Mouse (Mus musculus) kidney, postnatal 0 days (tissue): Measurements from ENCODE around the gene Rere. TPM values are rescaled to one million over a fixed set of nuclear protein-coding genes. Genes with fewer than 3 reads are reported as not detected.
"Not testable (repeated sequence)": the region's sequence is repeated elsewhere in the genome, so short reads cannot be mapped to it uniquely, and the experiment has no call there.

ENCODE experiments used
- ATAC-seq: fragments of 200-750 bp; cut with Nextera tagmentation; replicated peaks from 2 replicates; pipeline ENCODE4 v1.8.0; 2017; ENCODE audit warnings: low read depth, moderate number of reproducible peaks, moderate TSS enrichment, moderate library complexity; ENCODE audit not compliant: low FRiP score
- DNase-seq: peaks from one replicate; pipeline ENCODE4 v3.0.0-alpha.2; 2016; ENCODE audit warnings: low spot score
- H3K27ac ChIP-seq: fragments of 300-500 bp; sonication (generic); 2 replicates; pipeline ENCODE4 v1.5.1; 2014; ENCODE audit warnings: mild to moderate bottlenecking
- H3K27me3 ChIP-seq: fragments of 300-500 bp; sonication (generic); 2 replicates; pipeline ENCODE4 v1.6.1; 2014; ENCODE audit warnings: low read length, mixed read lengths; ENCODE audit not compliant: insufficient read depth
- H3K36me3 ChIP-seq: fragments of 300-500 bp; sonication (generic); 2 replicates; pipeline ENCODE4 v1.6.1; 2014; ENCODE audit warnings: low read length, mixed read lengths; ENCODE audit not compliant: insufficient read depth
- H3K4me1 ChIP-seq: fragments of 300-500 bp; sonication (generic); replicated peaks from 2 replicates; pipeline ENCODE4 v1.6.1; 2014; ENCODE audit warnings: antibody characterized with exemption, low read length, mixed read lengths; ENCODE audit not compliant: insufficient read depth
- H3K4me2 ChIP-seq: fragments of 300-500 bp; sonication (generic); 2 replicates; pipeline ENCODE4 v1.6.1; 2014; ENCODE audit warnings: mild to moderate bottlenecking, low read length, moderate library complexity, mixed read lengths
- H3K4me3 ChIP-seq: fragments of 300-500 bp; sonication (generic); replicated peaks from 2 replicates; pipeline ENCODE4 v1.5.1; 2014; ENCODE audit warnings: low read depth, low read length
- H3K9ac ChIP-seq: fragments of 300-500 bp; sonication (generic); 2 replicates; pipeline ENCODE4 v1.6.1; 2014; ENCODE audit warnings: low read depth, low read length
- H3K9me3 ChIP-seq: fragments of 300-500 bp; sonication (generic); replicated peaks from 2 replicates; pipeline ENCODE4 v1.6.1; 2016; ENCODE audit warnings: low read length, inconsistent platforms, mixed read lengths
- CTCF ChIP-seq: IDR thresholded peaks from 2 replicates; pipeline ENCODE4 v1.5.1; 2016; ENCODE audit warnings: antibody characterized with exemption, low read depth, mild to moderate bottlenecking, moderate library complexity
- WGBS: fragments of 180-500 bp; shearing (Covaris S2); extraction: QIAGEN DNeasy Blood & Tissue Kit; methylation state at CpG from one replicate; pipeline ENCODE4 v1.1.7; 2014; 5-methylcytosine and 5-hydroxymethylcytosine counted together
- polyA plus RNA-seq: library from polyadenylated mRNA; unstranded; fragments of >200 nt; fragmentation: Nextera tagmentation; extraction: Ambion mirVana; gene quantifications from 2 replicates; pipeline ENCODE4 v1.2.1, GENCODE M21; 2015

Gene Rere
- polyA plus RNA-seq, 1 experiment from 2014 or later = 29.8 TPM

DNA sequence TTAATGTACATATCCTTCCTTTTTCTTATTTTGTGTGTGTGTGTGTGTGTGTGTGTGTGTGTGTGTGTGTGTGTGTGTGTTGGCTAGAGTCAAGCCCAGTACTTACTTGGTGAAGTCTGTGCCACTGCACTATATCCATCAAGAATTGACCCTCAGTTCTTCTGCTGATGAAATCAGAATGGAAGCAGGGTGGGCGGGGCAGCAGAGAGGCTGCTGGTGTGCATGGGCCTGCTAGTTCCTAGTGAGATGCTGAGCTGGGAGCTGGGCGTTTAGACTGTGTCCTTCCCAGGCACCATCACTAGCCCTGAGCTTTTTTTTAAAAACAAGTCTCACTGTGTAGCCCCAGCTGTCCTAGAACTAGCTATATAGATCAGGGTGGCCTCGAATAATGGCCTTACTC, 313.6 kb downstream of the Rere start:
- no peak for TF ChIP-seq CTCF
- ATAC-seq (no peak), DNase-seq (no peak)
- H3K36me3 ChIP-seq = no peaks in the 10 kb centered on the region
- H3K4me2 ChIP-seq = no peak overlapping the region
- no peaks in the 10 kb centered on the region for H3K27me3 ChIP-seq
- H3K9ac ChIP-seq = no peak overlapping the region
- no peak overlapping the region for H3K27ac ChIP-seq
- no peaks in the 10 kb centered on the region for H3K9me3 ChIP-seq
- WGBS = 66% methylated on average over 3 of the region's 3 CpGs
- H3K4me3 ChIP-seq = no peak overlapping the region
- peaks cover 61% of the 10 kb centered on the region for H3K4me1 ChIP-seq

DNA sequence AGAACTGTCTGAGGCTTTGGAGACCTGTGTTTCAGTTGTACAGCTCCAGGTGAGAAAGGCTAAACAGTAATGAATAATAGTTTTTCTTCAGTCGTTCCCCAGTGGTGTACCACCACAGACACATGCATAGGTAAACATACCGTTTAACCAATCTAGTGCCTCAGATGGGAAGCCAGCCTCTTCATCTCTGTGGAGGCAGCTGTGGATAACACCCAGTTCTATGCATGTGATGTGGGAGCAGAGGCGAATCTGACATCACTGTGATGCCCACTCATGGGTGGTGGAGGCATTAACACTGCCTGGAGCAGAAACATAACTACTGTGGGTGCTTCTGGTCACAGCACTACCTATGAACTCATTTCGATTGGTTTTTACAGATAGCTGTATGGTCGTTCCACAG, 314.5 kb downstream of the Rere start:
- H3K36me3 ChIP-seq = no peaks in the 10 kb centered on the region
- H3K9me3 ChIP-seq = no peaks in the 10 kb centered on the region
- peaks cover 52% of the 10 kb centered on the region for H3K4me1 ChIP-seq
- H3K4me2 ChIP-seq = no peak overlapping the region
- WGBS = 69% methylated on average over 5 of the region's 5 CpGs
- no peaks in the 10 kb centered on the region for H3K27me3 ChIP-seq
- ATAC-seq (no peak), DNase-seq (no peak)
- no peak overlapping the region for H3K27ac ChIP-seq
- H3K9ac ChIP-seq = no peak overlapping the region
- no peak overlapping the region for H3K4me3 ChIP-seq
- no peak for TF ChIP-seq CTCF

DNA sequence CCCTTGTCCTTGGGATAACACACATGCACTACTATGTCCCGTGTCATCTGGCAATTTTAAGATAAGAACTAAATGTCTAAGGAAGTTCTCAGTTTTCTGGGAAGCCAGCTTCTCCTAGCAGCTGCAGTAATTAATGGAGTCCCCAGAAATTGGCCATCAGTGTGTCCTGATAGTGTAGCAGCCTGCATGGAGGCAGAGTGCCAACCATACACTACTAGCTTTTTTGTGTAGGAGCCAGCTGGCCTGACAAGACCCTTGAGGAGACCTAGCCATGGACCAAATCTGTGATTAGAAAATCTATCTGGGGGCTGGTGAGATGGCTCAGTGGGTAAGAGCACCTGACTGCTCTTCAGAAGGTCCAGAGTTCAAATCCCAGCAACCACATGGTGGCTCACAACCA, 317.2 kb downstream of the Rere start:
- WGBS = 40% methylated on average over 1 of the region's 1 CpGs
- ATAC-seq = no peak
- Histone ChIP-seq H3K4me2 (no peak overlapping the region), H3K4me1 (peaks cover 34% of the 10 kb centered on the region; the same call in 1 of the 2 replicates), H3K27me3 (no peaks in the 10 kb centered on the region), H3K36me3 (no peaks in the 10 kb centered on the region), H3K9ac (no peak overlapping the region), H3K27ac (0 out of 2 replicates have a peak overlapping the region, but pooled peaks have one; percentile 19), H3K9me3 (no peaks in the 10 kb centered on the region), H3K4me3 (no peak overlapping the region)
- no peak for DNase-seq
- TF ChIP-seq CTCF = no peak; the same call in 1 of the 2 replicates

DNA sequence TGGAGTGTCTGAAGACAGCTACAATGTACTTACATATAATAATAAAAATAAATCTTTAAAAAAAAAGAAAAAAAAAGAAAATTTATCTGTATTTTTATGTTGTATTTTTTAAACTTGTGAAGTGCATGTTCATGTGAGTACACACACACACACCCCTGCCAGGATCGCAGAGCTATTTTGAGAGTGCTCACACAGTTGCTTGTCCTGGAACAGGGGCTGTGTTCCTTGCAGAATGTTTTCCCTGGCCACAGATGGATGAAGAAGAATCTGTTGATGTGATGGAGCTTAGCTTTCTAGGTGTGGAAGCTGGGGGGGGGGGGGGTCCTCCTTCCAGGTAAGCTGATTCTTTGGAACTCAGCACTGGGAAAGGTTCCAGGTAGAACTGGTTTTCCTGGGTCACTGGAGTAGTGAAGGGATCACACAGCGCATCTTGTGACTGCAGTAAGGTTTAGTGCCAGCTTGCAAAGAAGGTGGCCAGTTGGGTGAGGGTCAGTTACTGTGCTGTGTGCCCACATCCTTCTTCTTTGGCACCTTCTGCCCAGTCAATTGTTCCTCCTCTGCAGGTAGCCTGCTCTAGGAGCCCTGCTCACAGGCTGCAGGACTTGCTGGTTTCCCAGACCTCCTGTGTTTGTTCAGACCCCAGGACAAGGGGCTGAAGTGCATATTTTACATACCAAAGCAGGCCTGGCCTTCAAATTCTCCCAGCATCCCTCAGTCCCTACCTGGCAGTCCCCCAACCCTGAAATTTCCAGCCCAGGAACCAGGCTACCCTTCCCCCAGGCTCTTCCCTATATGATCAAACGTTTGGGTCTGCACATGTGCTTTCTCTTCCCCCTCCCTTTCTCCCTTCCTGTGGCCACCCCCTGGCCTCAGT, 317.9 kb downstream of the Rere start:
- Histone ChIP-seq H3K9me3 (no peaks in the 10 kb centered on the region), H3K4me1 (peaks cover 30% of the 10 kb centered on the region; the same call in 1 of the 2 replicates), H3K36me3 (no peaks in the 10 kb centered on the region), H3K4me2 (no peak overlapping the region), H3K27me3 (no peaks in the 10 kb centered on the region), H3K27ac (peak overlapping the region; percentile 66), H3K4me3 (no peak overlapping the region), H3K9ac (no peak overlapping the region)
- 59% methylated on average over 3 of the region's 3 CpGs for WGBS
- no peak for TF ChIP-seq CTCF
- no peak; the same call in 1 of the 2 replicates for ATAC-seq
- no peak for DNase-seq

DNA sequence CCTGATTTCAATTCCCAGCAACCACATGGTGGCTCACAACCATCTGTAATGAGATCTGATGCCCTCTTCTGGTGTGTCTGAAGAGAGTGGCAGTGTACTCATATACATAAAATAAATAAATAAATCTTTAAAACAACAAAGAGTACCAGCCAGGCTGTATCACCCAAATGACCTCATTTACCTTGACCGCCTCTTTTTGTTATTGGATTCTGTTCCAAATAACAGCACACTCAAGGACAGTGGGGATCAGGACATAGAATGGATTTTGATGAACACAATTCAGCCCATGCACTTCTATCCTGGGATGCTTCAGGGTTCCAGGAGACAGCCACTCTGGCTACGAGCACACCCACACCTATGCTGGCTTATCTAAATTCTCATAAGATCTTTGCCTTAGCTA, 319.1 kb downstream of the Rere start:
- not testable (repeated sequence) for H3K4me3 ChIP-seq, H3K36me3 ChIP-seq, H3K4me2 ChIP-seq, ATAC-seq, H3K9ac ChIP-seq, H3K9me3 ChIP-seq, DNase-seq, H3K27ac ChIP-seq, H3K27me3 ChIP-seq
- H3K4me1 ChIP-seq = peaks cover 28% of the 10 kb centered on the region; the same call in 1 of the 2 replicates
- WGBS = 87% methylated on average over 2 of the region's 2 CpGs

DNA sequence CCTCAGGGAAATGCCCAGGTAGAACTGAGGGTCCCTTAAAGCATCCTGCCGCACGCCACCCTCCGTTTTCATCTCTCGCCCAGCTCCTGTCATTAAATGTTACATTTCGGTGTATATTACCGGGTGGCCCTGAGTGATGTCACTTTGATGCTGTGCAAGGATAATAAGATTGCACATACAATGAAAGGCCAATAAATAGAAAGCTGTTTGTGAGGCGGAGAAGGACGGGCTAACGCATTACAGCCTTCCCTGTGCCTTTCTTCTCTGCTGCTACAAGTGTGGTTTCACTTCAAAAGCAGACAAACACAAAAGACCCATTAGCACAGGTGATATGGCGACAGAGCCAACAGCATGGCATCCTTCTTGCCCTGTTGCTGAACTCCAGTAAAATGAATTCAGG, 320.0 kb downstream of the Rere start:
- TF ChIP-seq CTCF = no peak
- peaks cover 25% of the 10 kb centered on the region; the same call in 1 of the 2 replicates for H3K4me1 ChIP-seq
- no peaks in the 10 kb centered on the region for H3K27me3 ChIP-seq
- no peaks in the 10 kb centered on the region for H3K9me3 ChIP-seq
- H3K4me3 ChIP-seq = no peak overlapping the region
- DNase-seq = no peak
- no peaks in the 10 kb centered on the region for H3K36me3 ChIP-seq
- no peak for ATAC-seq
- H3K4me2 ChIP-seq = no peak overlapping the region
- no peak overlapping the region for H3K27ac ChIP-seq
- WGBS = 86% methylated on average over 10 of the region's 10 CpGs
- no peak overlapping the region for H3K9ac ChIP-seq
